Mouse (Mus musculus) bone marrow macrophage, adult 2 months (primary cell): ENCODE results near the gene Zcchc2.

Experiments
- CTCF ChIP-seq: IDR thresholded peaks from 2 replicates; pipeline ENCODE4 v1.5.1; 2012; ENCODE audit warnings: low read depth, mild to moderate bottlenecking, low read length, moderate library complexity
- POLR2A ChIP-seq: IDR thresholded peaks from 2 replicates; pipeline ENCODE4 v1.6.1; 2012; ENCODE audit warnings: mild to moderate bottlenecking, low read depth, low read length, borderline replicate concordance

GRCm38 (mm10) chr1:105946581-105947540 lies 43.3 kb upstream of the Zcchc2 start:
- TF ChIP-seq CTCF: no peak
- TF ChIP-seq POLR2A: no peak
